Mouse (Mus musculus) bone marrow, adult 2 months (tissue): ENCODE measurements around the gene 3110082J24Rik.

Experiments
- CTCF ChIP-seq: fragments of 200-500 bp; IDR thresholded peaks from 2 replicates; pipeline ENCODE4 v1.5.1; 2011; ENCODE audit warnings: low read length, control low read depth; ENCODE audit not compliant: control insufficient read depth, insufficient read depth
- POLR2A ChIP-seq: fragments of 200-500 bp; IDR thresholded peaks from 2 replicates; pipeline ENCODE4 v1.6.1; 2011; ENCODE audit warnings: low read depth, mild to moderate bottlenecking, control low read depth, low read length, borderline replicate concordance; ENCODE audit not compliant: control insufficient read depth

GRCm38 (mm10) chr5:30138193-30138592 is 32.3 kb upstream of the 3110082J24Rik start:
- TF ChIP-seq CTCF: no peak
- no peak for TF ChIP-seq POLR2A
